ENCODE assay signal across 8 mouse cellular contexts in the genomic region with DNA sequence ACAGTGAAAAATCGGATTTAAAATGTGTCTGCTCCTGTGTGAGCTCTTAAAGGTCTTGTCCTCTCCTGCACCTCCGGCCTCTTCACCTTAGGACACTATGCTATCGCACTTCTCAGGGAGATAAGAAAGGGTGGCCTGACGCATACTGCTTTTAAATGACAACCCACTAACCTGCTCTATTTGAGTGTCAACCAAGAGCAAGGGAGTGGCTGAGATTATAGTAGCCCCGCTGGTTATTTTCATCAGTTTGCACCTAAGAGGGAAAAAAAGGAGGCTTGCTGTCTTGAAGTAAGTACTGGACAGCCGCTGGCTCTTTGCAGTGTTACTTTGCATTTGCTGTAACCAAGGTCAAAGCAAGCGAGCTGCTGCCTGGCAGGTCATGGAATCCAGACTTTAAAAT. TPM values are rescaled to one million over a fixed set of nuclear protein-coding genes. Genes with fewer than 3 reads are reported as not detected.
DNase-seq lines count a peak whose midpoint lies in the region; ATAC-seq and TF ChIP-seq lines count a peak whose summit lies in the region.

No protein-coding gene starts in this region.

- no peak for DNase-seq in heart, postnatal 36 days
- peak; percentile 32 for DNase-seq in MEL (ENCODE audit: low read depth, low spot score)
- DNase-seq in hindbrain, embryonic 11.5 days (ENCODE audit: low spot score), result no peak
- no peak for DNase-seq in right cerebral cortex, postnatal 14 days
- no peak for DNase-seq in thymus, postnatal 0 days (ENCODE audit: low spot score)
- DNase-seq in lung, postnatal 25 days (ENCODE audit: low spot score), result no peak

- TF ChIP-seq EP300 in MEL (IDR thresholded peaks at IDR 0.05; ENCODE audit: low read depth in 1 of 2, low read length in 2 of 2), result no peak

- H3K4me2 ChIP-seq in heart, embryonic 12.5 days, result peak overlapping the region; percentile 90
- H3K4me2 ChIP-seq in hindbrain, embryonic 11.5 days (replicated peaks; ENCODE audit: low read depth, low read length), result peak overlapping the region; percentile 94
- H3K4me2 ChIP-seq in midbrain, embryonic 12.5 days (replicated peaks), result peak overlapping the region; percentile 80

- H3K27me3 ChIP-seq in heart, embryonic 12.5 days (replicated peaks), result no peaks in the 10 kb centered on the region
- no peaks in the 10 kb centered on the region for H3K27me3 ChIP-seq in MEL (ENCODE audit: control insufficient read depth in 1 of 2, insufficient read depth in 2 of 2, low read length in 2 of 2)
- H3K27me3 ChIP-seq in hindbrain, embryonic 11.5 days (ENCODE audit: control insufficient read depth, insufficient read depth, low read length), result no peaks in the 10 kb centered on the region
- peaks cover 8% of the 10 kb centered on the region; the same call in 1 of the 2 replicates for H3K27me3 ChIP-seq in midbrain, embryonic 12.5 days

- peak overlapping the region; percentile 93 for H3K27ac ChIP-seq in heart, embryonic 12.5 days (ENCODE audit: poor library complexity, severe bottlenecking)
- peak overlapping the region; percentile 80 for H3K27ac ChIP-seq in MEL (ENCODE audit: control insufficient read depth, low read depth, low read length)
- no peak overlapping the region for H3K27ac ChIP-seq in hindbrain, embryonic 11.5 days (ENCODE audit: low read depth, low read length)
- H3K27ac ChIP-seq in midbrain, embryonic 12.5 days (replicated peaks), result no peak overlapping the region

- 30% methylated on average over 7 of the region's 7 CpGs for WGBS in heart, embryonic 12.5 days
- WGBS in hindbrain, embryonic 11.5 days, result 83% methylated on average over 7 of the region's 7 CpGs
- 82% methylated on average over 7 of the region's 7 CpGs for WGBS in midbrain, embryonic 12.5 days

- H3K4me1 ChIP-seq in heart, embryonic 12.5 days (replicated peaks), result peaks cover 23% of the 10 kb centered on the region
- H3K4me1 ChIP-seq in MEL (ENCODE audit: control insufficient read depth in 1 of 2, insufficient read depth in 2 of 2, low read length in 2 of 2), result peaks cover 5 to 31% of the 10 kb centered on the region in 2 experiments
- H3K4me1 ChIP-seq in hindbrain, embryonic 11.5 days (replicated peaks; ENCODE audit: control insufficient read depth, insufficient read depth, low read length), result 0 out of 2 replicates have a peak, but pooled peaks cover 4% of the 10 kb centered on the region
- H3K4me1 ChIP-seq in midbrain, embryonic 12.5 days, result peaks cover 16% of the 10 kb centered on the region

- H3K79me2 ChIP-seq in MEL (ENCODE audit: control insufficient read depth, insufficient read depth, low read length, poor library complexity), result peaks cover 30% of the 10 kb centered on the region

- H3K9me3 ChIP-seq in heart, embryonic 12.5 days (replicated peaks), result no peaks in the 10 kb centered on the region
- H3K9me3 ChIP-seq in MEL (replicated peaks; ENCODE audit: insufficient read depth, low read length), result no peaks in the 10 kb centered on the region
- H3K9me3 ChIP-seq in hindbrain, embryonic 11.5 days (ENCODE audit: control insufficient read depth, low read length), result no peaks in the 10 kb centered on the region
- no peaks in the 10 kb centered on the region for H3K9me3 ChIP-seq in midbrain, embryonic 12.5 days

- intact Hi-C loops in heart, postnatal 36 days (cut with DNase I), result loop anchor here (5.0 kb wide), 1 partner anchor 263 kb away; no protein-coding TSS in a partner anchor

- TF ChIP-seq CTCF in MEL (IDR thresholded peaks at IDR 0.05 in 2 of 3, conservative IDR thresholded peaks at IDR 0.05 in 1 of 3; ENCODE audit: control insufficient read depth in 1 of 3, insufficient read depth in 1 of 3, low read depth in 2 of 3, low read length in 3 of 3, poor library complexity in 1 of 3, severe bottlenecking in 1 of 3), result no peak

- TF ChIP-seq POLR2A in MEL (IDR thresholded peaks at IDR 0.05; ENCODE audit: control insufficient read depth in 1 of 2, insufficient read depth in 1 of 2, low read depth in 1 of 2, low read length in 2 of 2, poor library complexity in 1 of 2), result no peak

- no peak for TF ChIP-seq RAD21 in MEL (IDR thresholded peaks at IDR 0.05; ENCODE audit: low read depth, low read length)

- no peak for ATAC-seq in heart, embryonic 12.5 days (ENCODE audit: insufficient number of reproducible peaks, low FRiP score)
- no peak for ATAC-seq in hindbrain, embryonic 11.5 days (ENCODE audit: low FRiP score)
- ATAC-seq in midbrain, embryonic 12.5 days (ENCODE audit: low FRiP score, low read depth), result no peak

- H3K4me3 ChIP-seq in heart, embryonic 12.5 days, result peak overlapping the region; percentile 80
- peak overlapping the region; percentile 79 to 98; a peak in 3 of 4 replicates for H3K4me3 ChIP-seq in MEL (ENCODE audit: control insufficient read depth in 1 of 2, insufficient read depth in 1 of 2, low read depth in 2 of 2, low read length in 2 of 2)
- H3K4me3 ChIP-seq in hindbrain, embryonic 11.5 days (ENCODE audit: low read depth, low read length), result peak overlapping the region; percentile 80
- peak overlapping the region; percentile 74 for H3K4me3 ChIP-seq in midbrain, embryonic 12.5 days

- peak overlapping the region; percentile 82 for H3K9ac ChIP-seq in heart, embryonic 12.5 days
- H3K9ac ChIP-seq in MEL (ENCODE audit: control insufficient read depth, low read depth, low read length, poor library complexity, severe bottlenecking), result peak overlapping the region; percentile 97
- H3K9ac ChIP-seq in hindbrain, embryonic 11.5 days (ENCODE audit: low read depth, low read length), result no peak overlapping the region
- peak overlapping the region; percentile 83 for H3K9ac ChIP-seq in midbrain, embryonic 12.5 days (replicated peaks)

- H3K36me3 ChIP-seq in heart, embryonic 12.5 days, result peaks cover 3% of the 10 kb centered on the region
- H3K36me3 ChIP-seq in MEL (ENCODE audit: control insufficient read depth in 1 of 2, insufficient read depth in 2 of 2, low read length in 2 of 2), result peaks cover 0 to 25% of the 10 kb centered on the region in 2 experiments; a peak in 2 of 4 replicates
- no peaks in the 10 kb centered on the region for H3K36me3 ChIP-seq in hindbrain, embryonic 11.5 days (ENCODE audit: control insufficient read depth, insufficient read depth, low read length)
- H3K36me3 ChIP-seq in midbrain, embryonic 12.5 days, result no peaks in the 10 kb centered on the region; the same call in 1 of the 2 replicates

TF ChIP-seq in MEL, 35 proteins besides CTCF, POLR2A, EP300 and RAD21:
- TF ChIP-seq GATA1 (IDR thresholded peaks at IDR 0.05; ENCODE audit: low read depth, low read length) (peak; percentile 51; the same call in 1 of the 2 replicates), MEF2A (IDR thresholded peaks at IDR 0.05; ENCODE audit: extremely low read depth, insufficient replicate concordance, low read depth, low read length, poor library complexity, severe bottlenecking) (no peak), GABPA (IDR thresholded peaks at IDR 0.05; ENCODE audit: low read depth, low read length) (no peak), CHD1 (IDR thresholded peaks at IDR 0.05; ENCODE audit: low read depth, low read length) (no peak), ZC3H11A (IDR thresholded peaks at IDR 0.05; ENCODE audit: low read depth, low read length) (no peak), BHLHE40 (IDR thresholded peaks at IDR 0.05; ENCODE audit: borderline replicate concordance, low read depth, low read length) (no peak), TCF12 (IDR thresholded peaks at IDR 0.05; ENCODE audit: low read depth, low read length) (no peak), MAX (IDR thresholded peaks at IDR 0.05; ENCODE audit: low read length) (0 out of 2 replicates have a peak, but pooled peaks have one; percentile 28), MXI1 (IDR thresholded peaks at IDR 0.05; ENCODE audit: low read depth, low read length) (no peak)

RNA-seq across cellular contexts. Expression of gene Sgms1, which starts 0.6 kb away (rescaled TPM):
- polyA plus RNA-seq in heart, embryonic 12.5 days (2016; fragmentation: Nextera tagmentation; extraction: Ambion mirVana), result 45.0 and 49.9 TPM in 2 replicates
- total RNA-seq in heart, postnatal 36 days (2021), result 10 to 100 TPM; 60.2 to 76.0 TPM
- 16.3 and 16.9 TPM in 2 replicates for total RNA-seq in MEL (2012; rRNA removed)
- 10 to 100 TPM in 1 of 2 experiments, not detected in 1; 18.5 TPM for polyA plus RNA-seq in MEL (2012; ENCODE audit: insufficient read depth in 1 of 2, insufficient read length in 2 of 2, low read depth in 1 of 2, low replicate concordance in 2 of 2, missing spikeins in 1 of 2)
- polyA plus RNA-seq in hindbrain, embryonic 11.5 days (2014; fragmentation: Nextera tagmentation; extraction: Ambion mirVana), result 12.8 and 17.4 TPM in 2 replicates
- 13.4 and 15.1 TPM in 2 replicates for polyA plus RNA-seq in midbrain, embryonic 12.5 days (2016; fragmentation: Nextera tagmentation; extraction: Ambion mirVana)
- 3.8 and 5.3 TPM in 2 replicates for polyA plus RNA-seq in thymus, postnatal 0 days (2015; fragmentation: Nextera tagmentation; extraction: Ambion mirVana)

Comparison
In these comparisons a context has a peak if more than half of its experiments do, and no peak if none do; other contexts are left out.
1. H3K27ac ChIP-seq: peak in heart, embryonic 12.5 days (single experiment) and MEL (single experiment); none in hindbrain, embryonic 11.5 days (single experiment) and midbrain, embryonic 12.5 days (single experiment).
2. Peak in every context shown above with its lines, with median percentiles within 50 percentile points of each other: H3K4me2 ChIP-seq and H3K4me3 ChIP-seq.